Mouse (Mus musculus): ENCODE measurements around the gene Prss40.

GRCm38 (mm10) chr1:34579782-34580356, 19.1 kb upstream of the Prss40 start:
- no peak for TF ChIP-seq CTCF (IDR thresholded peaks at IDR 0.05; ENCODE audit: control insufficient read depth, insufficient read depth, low read length)
- TF ChIP-seq POLR2A (IDR thresholded peaks at IDR 0.05; ENCODE audit: borderline replicate concordance, control insufficient read depth, low read depth, low read length) = no peak
